Mouse (Mus musculus): ENCODE data around the gene Bcat2. TPM values are rescaled to one million over a fixed set of nuclear protein-coding genes. Genes with fewer than 3 reads are reported as not detected.
A peak's percentile ranks its signal among the peaks of the same experiment; 100 is the strongest.

Gene Bcat2
- polyA plus RNA-seq (2014; fragmentation: Nextera tagmentation; extraction: Ambion mirVana): 84.7 and 90.1 TPM in 2 replicates

- WGBS: under 1% methylated on average over 42 of the region's 42 CpGs
- Histone ChIP-seq H3K9ac (ENCODE audit: low read depth, low read length) (peak within 1 kb of the TSS; percentile 90), H3K4me3 (ENCODE audit: low read depth, low read length) (peak within 1 kb of the TSS; percentile 81), H3K4me1 (replicated peaks; ENCODE audit: control insufficient read depth, insufficient read depth, low read length) (peaks cover 54% of the 10 kb centered on the region), H3K4me2 (peak within 1 kb of the TSS; percentile 79), H3K36me3 (ENCODE audit: control insufficient read depth, insufficient read depth, low read length) (peaks cover 2% of the 10 kb centered on the region), H3K27me3 (replicated peaks; ENCODE audit: control insufficient read depth, insufficient read depth, low read length) (no peaks in the 10 kb centered on the region), H3K27ac (ENCODE audit: low read depth, low read length) (peak within 1 kb of the TSS; percentile 95), H3K9me3 (ENCODE audit: control insufficient read depth, low read length) (no peaks in the 10 kb centered on the region)
- DNase-seq (ENCODE audit: low spot score) (peak; percentile 81), ATAC-seq (replicated peaks; ENCODE audit: low FRiP score) (peak; percentile 58)
Observed at GRCm38 (mm10) chr7:45570103-45570741, at the start of gene Bcat2. Gene Bcat2, plus strand, starts transcription at chr7:45570153.

GRCm38 (mm10) chr7:45520605-45521004 lies 49.3 kb upstream of the Bcat2 start:
- Histone ChIP-seq H3K27ac (ENCODE audit: low read depth, low read length) (no peak overlapping the region), H3K4me3 (ENCODE audit: low read depth, low read length) (no peak overlapping the region), H3K36me3 (ENCODE audit: control insufficient read depth, insufficient read depth, low read length) (peaks cover 9% of the 10 kb centered on the region; the same call in 1 of the 2 replicates), H3K4me1 (replicated peaks; ENCODE audit: control insufficient read depth, insufficient read depth, low read length) (peaks cover 49% of the 10 kb centered on the region), H3K4me2 (no peak overlapping the region; the same call in 1 of the 2 replicates), H3K9ac (ENCODE audit: low read depth, low read length) (no peak overlapping the region), H3K27me3 (replicated peaks; ENCODE audit: control insufficient read depth, insufficient read depth, low read length) (no peaks in the 10 kb centered on the region), H3K9me3 (ENCODE audit: control insufficient read depth, low read length) (no peaks in the 10 kb centered on the region)
- 92% methylated on average over 7 of the region's 7 CpGs for WGBS
- ATAC-seq (replicated peaks; ENCODE audit: low FRiP score) (no peak), DNase-seq (ENCODE audit: low spot score) (no peak)

GRCm38 (mm10) chr7:45521728-45522184 lies 48.2 kb upstream of the Bcat2 start:
- ATAC-seq (replicated peaks; ENCODE audit: low FRiP score) (peak; percentile 38), DNase-seq (ENCODE audit: low spot score) (peak; percentile 84)
- Histone ChIP-seq H3K9me3 (ENCODE audit: control insufficient read depth, low read length) (no peaks in the 10 kb centered on the region), H3K4me2 (peak overlapping the region; percentile 80), H3K27ac (ENCODE audit: low read depth, low read length) (peak overlapping the region; percentile 23), H3K4me1 (replicated peaks; ENCODE audit: control insufficient read depth, insufficient read depth, low read length) (peaks cover 40% of the 10 kb centered on the region), H3K4me3 (ENCODE audit: low read depth, low read length) (peak overlapping the region; percentile 87), H3K27me3 (replicated peaks; ENCODE audit: control insufficient read depth, insufficient read depth, low read length) (no peaks in the 10 kb centered on the region), H3K36me3 (ENCODE audit: control insufficient read depth, insufficient read depth, low read length) (peaks cover 9% of the 10 kb centered on the region; the same call in 1 of the 2 replicates), H3K9ac (ENCODE audit: low read depth, low read length) (peak overlapping the region; percentile 64)
- under 1% methylated on average over 28 of the region's 28 CpGs for WGBS

GRCm38 (mm10) chr7:45522194-45522752 lies 47.7 kb upstream of the Bcat2 start:
- 52% methylated on average over 16 of the region's 16 CpGs for WGBS
- Histone ChIP-seq H3K9me3 (ENCODE audit: control insufficient read depth, low read length) (no peaks in the 10 kb centered on the region), H3K4me3 (ENCODE audit: low read depth, low read length) (peak overlapping the region; percentile 87), H3K4me1 (replicated peaks; ENCODE audit: control insufficient read depth, insufficient read depth, low read length) (peaks cover 43% of the 10 kb centered on the region), H3K9ac (ENCODE audit: low read depth, low read length) (peak overlapping the region; percentile 64), H3K36me3 (ENCODE audit: control insufficient read depth, insufficient read depth, low read length) (peaks cover 9% of the 10 kb centered on the region; the same call in 1 of the 2 replicates), H3K27me3 (replicated peaks; ENCODE audit: control insufficient read depth, insufficient read depth, low read length) (no peaks in the 10 kb centered on the region), H3K4me2 (peak overlapping the region; percentile 80), H3K27ac (ENCODE audit: low read depth, low read length) (peak overlapping the region; percentile 23; the same call in 1 of the 2 replicates)
- ATAC-seq (replicated peaks; ENCODE audit: low FRiP score) (no peak), DNase-seq (ENCODE audit: low spot score) (no peak)

GRCm38 (mm10) chr7:45522957-45523676 lies 46.8 kb upstream of the Bcat2 start:
- 63% methylated on average over 18 of the region's 18 CpGs for WGBS
- Histone ChIP-seq H3K27ac (ENCODE audit: low read depth, low read length) (peak overlapping the region; percentile 68), H3K27me3 (replicated peaks; ENCODE audit: control insufficient read depth, insufficient read depth, low read length) (no peaks in the 10 kb centered on the region), H3K4me2 (peak overlapping the region; percentile 80), H3K36me3 (ENCODE audit: control insufficient read depth, insufficient read depth, low read length) (peaks cover 9% of the 10 kb centered on the region; the same call in 1 of the 2 replicates), H3K4me1 (replicated peaks; ENCODE audit: control insufficient read depth, insufficient read depth, low read length) (peaks cover 43% of the 10 kb centered on the region), H3K4me3 (ENCODE audit: low read depth, low read length) (peak overlapping the region; percentile 87), H3K9ac (ENCODE audit: low read depth, low read length) (peak overlapping the region; percentile 76), H3K9me3 (ENCODE audit: control insufficient read depth, low read length) (no peaks in the 10 kb centered on the region)
- no peak for ATAC-seq (replicated peaks; ENCODE audit: low FRiP score)
- peak; percentile 36 for DNase-seq (ENCODE audit: low spot score)

- 62% methylated on average over 13 of the region's 13 CpGs for WGBS
- peaks cover 43% of the 10 kb centered on the region for H3K4me1 ChIP-seq (replicated peaks; ENCODE audit: control insufficient read depth, insufficient read depth, low read length)
Observed at GRCm38 (mm10) chr7:45523678-45524170, 46.2 kb upstream of the Bcat2 start.

GRCm38 (mm10) chr7:45524841-45525621 lies 44.9 kb upstream of the Bcat2 start:
- no peaks in the 10 kb centered on the region for H3K9me3 ChIP-seq (ENCODE audit: control insufficient read depth, low read length)
- 6% methylated on average over 12 of the region's 12 CpGs for whole genome bisulfite sequencing
- peak overlapping the region; percentile 87 for H3K4me3 ChIP-seq (ENCODE audit: low read depth, low read length)
- peak overlapping the region; percentile 97 for H3K9ac ChIP-seq (ENCODE audit: low read depth, low read length)
- peaks cover 40% of the 10 kb centered on the region for H3K4me1 ChIP-seq (replicated peaks; ENCODE audit: control insufficient read depth, insufficient read depth, low read length)
- H3K27me3 ChIP-seq (replicated peaks; ENCODE audit: control insufficient read depth, insufficient read depth, low read length): no peaks in the 10 kb centered on the region
- H3K27ac ChIP-seq (ENCODE audit: low read depth, low read length): peak overlapping the region; percentile 99
- peak; percentile 78 for DNase-seq (ENCODE audit: low spot score)
- peaks cover 9% of the 10 kb centered on the region; the same call in 1 of the 2 replicates for H3K36me3 ChIP-seq (ENCODE audit: control insufficient read depth, insufficient read depth, low read length)
- ATAC-seq (replicated peaks; ENCODE audit: low FRiP score): peak; percentile 87
- H3K4me2 ChIP-seq: peak overlapping the region; percentile 80

More at GRCm38 (mm10) chr7:45523678-45524170, 46.2 kb upstream of the Bcat2 start:
- no peaks in the 10 kb centered on the region for H3K9me3 ChIP-seq (ENCODE audit: control insufficient read depth, low read length)
- peak overlapping the region; percentile 68 for H3K27ac ChIP-seq (ENCODE audit: low read depth, low read length)
- H3K9ac ChIP-seq (ENCODE audit: low read depth, low read length): peak overlapping the region; percentile 76
- ATAC-seq (replicated peaks; ENCODE audit: low FRiP score): no peak
- peak; percentile 29 for DNase-seq (ENCODE audit: low spot score)
- H3K36me3 ChIP-seq (ENCODE audit: control insufficient read depth, insufficient read depth, low read length): peaks cover 9% of the 10 kb centered on the region; the same call in 1 of the 2 replicates
- peak overlapping the region; percentile 87 for H3K4me3 ChIP-seq (ENCODE audit: low read depth, low read length)
- no peaks in the 10 kb centered on the region for H3K27me3 ChIP-seq (replicated peaks; ENCODE audit: control insufficient read depth, insufficient read depth, low read length)
- peak overlapping the region; percentile 80 for H3K4me2 ChIP-seq

All from liver, embryonic 11.5 days (tissue).